Mouse (Mus musculus): ENCODE data around the gene Rnf5. TPM values are rescaled to one million over a fixed set of nuclear protein-coding genes. Genes with fewer than 3 reads are reported as not detected.
A peak's percentile ranks its signal among the peaks of the same experiment; 100 is the strongest.

Gene Rnf5
- polyA plus RNA-seq, 1 experiment, result 175 TPM

- H3K4me3 ChIP-seq (ENCODE audit: control insufficient read depth, insufficient read depth, low read length), result peak overlapping the region; percentile 79
- no peaks in the 10 kb centered on the region for H3K36me3 ChIP-seq (ENCODE audit: control insufficient read depth, insufficient read depth, low read length)
- peaks cover 25% of the 10 kb centered on the region for H3K4me1 ChIP-seq (replicated peaks; ENCODE audit: control insufficient read depth, insufficient read depth, low read length)
- no peak for TF ChIP-seq POLR2A (IDR thresholded peaks at IDR 0.05; ENCODE audit: control insufficient read depth, extremely low read depth, insufficient read depth, low read length, poor library complexity)
- TF ChIP-seq CTCF (IDR thresholded peaks at IDR 0.05; ENCODE audit: borderline replicate concordance, control insufficient read depth, extremely low read depth, insufficient read depth, low read length, poor library complexity), result no peak
- no peaks in the 10 kb centered on the region for H3K27me3 ChIP-seq (ENCODE audit: control insufficient read depth, insufficient read depth, low read length)
- under 1% methylated on average over 19 of the region's 19 CpGs for WGBS
- no peak for DNase-seq
- peak overlapping the region; percentile 54 for H3K27ac ChIP-seq (ENCODE audit: control insufficient read depth, insufficient read depth, low read length)
Measured at GRCm38 (mm10) chr17:34587814-34588213, 15.7 kb downstream of the Rnf5 start.

- Histone ChIP-seq H3K27me3 (ENCODE audit: control insufficient read depth, insufficient read depth, low read length) (no peaks in the 10 kb centered on the region), H3K4me3 (ENCODE audit: control insufficient read depth, insufficient read depth, low read length) (peak overlapping the region; percentile 79), H3K27ac (ENCODE audit: control insufficient read depth, insufficient read depth, low read length) (peak overlapping the region; percentile 54), H3K36me3 (ENCODE audit: control insufficient read depth, insufficient read depth, low read length) (no peaks in the 10 kb centered on the region), H3K4me1 (replicated peaks; ENCODE audit: control insufficient read depth, insufficient read depth, low read length) (peaks cover 23% of the 10 kb centered on the region)
- TF ChIP-seq CTCF (IDR thresholded peaks at IDR 0.05; ENCODE audit: borderline replicate concordance, control insufficient read depth, extremely low read depth, insufficient read depth, low read length, poor library complexity) (no peak), POLR2A (IDR thresholded peaks at IDR 0.05; ENCODE audit: control insufficient read depth, extremely low read depth, insufficient read depth, low read length, poor library complexity) (peak; percentile 100)
- DNase-seq, result peak; percentile 97
- WGBS, result under 1% methylated on average over 49 of the region's 50 CpGs
Measured at GRCm38 (mm10) chr17:34587423-34587811, 16.1 kb downstream of the Rnf5 start.

GRCm38 (mm10) chr17:34586796-34587422 is 16.6 kb downstream of the Rnf5 start:
- Histone ChIP-seq H3K36me3 (ENCODE audit: control insufficient read depth, insufficient read depth, low read length) (no peaks in the 10 kb centered on the region), H3K27ac (ENCODE audit: control insufficient read depth, insufficient read depth, low read length) (no peak overlapping the region), H3K27me3 (ENCODE audit: control insufficient read depth, insufficient read depth, low read length) (no peaks in the 10 kb centered on the region), H3K4me1 (replicated peaks; ENCODE audit: control insufficient read depth, insufficient read depth, low read length) (peaks cover 23% of the 10 kb centered on the region), H3K4me3 (ENCODE audit: control insufficient read depth, insufficient read depth, low read length) (peak overlapping the region; percentile 79)
- peak; percentile 90 for DNase-seq
- WGBS, result under 1% methylated on average over 38 of the region's 38 CpGs
- no peak for TF ChIP-seq POLR2A (IDR thresholded peaks at IDR 0.05; ENCODE audit: control insufficient read depth, extremely low read depth, insufficient read depth, low read length, poor library complexity)
- TF ChIP-seq CTCF (IDR thresholded peaks at IDR 0.05; ENCODE audit: borderline replicate concordance, control insufficient read depth, extremely low read depth, insufficient read depth, low read length, poor library complexity), result no peak

GRCm38 (mm10) chr17:34585877-34586771 is 17.4 kb downstream of the Rnf5 start:
- no peak overlapping the region for H3K27ac ChIP-seq (ENCODE audit: control insufficient read depth, insufficient read depth, low read length)
- TF ChIP-seq POLR2A (IDR thresholded peaks at IDR 0.05; ENCODE audit: control insufficient read depth, extremely low read depth, insufficient read depth, low read length, poor library complexity) (no peak), CTCF (IDR thresholded peaks at IDR 0.05; ENCODE audit: borderline replicate concordance, control insufficient read depth, extremely low read depth, insufficient read depth, low read length, poor library complexity) (no peak)
- peaks cover 23% of the 10 kb centered on the region for H3K4me1 ChIP-seq (replicated peaks; ENCODE audit: control insufficient read depth, insufficient read depth, low read length)
- no peaks in the 10 kb centered on the region for H3K27me3 ChIP-seq (ENCODE audit: control insufficient read depth, insufficient read depth, low read length)
- 0 out of 2 replicates have a peak overlapping the region, but pooled peaks have one; percentile 79 for H3K4me3 ChIP-seq (ENCODE audit: control insufficient read depth, insufficient read depth, low read length)
- H3K36me3 ChIP-seq (ENCODE audit: control insufficient read depth, insufficient read depth, low read length), result no peaks in the 10 kb centered on the region
- WGBS, result 49% methylated on average over 32 of the region's 32 CpGs
- no peak for DNase-seq

GRCm38 (mm10) chr17:34585121-34585520 is 18.4 kb downstream of the Rnf5 start:
- no peaks in the 10 kb centered on the region for H3K27me3 ChIP-seq (ENCODE audit: control insufficient read depth, insufficient read depth, low read length)
- no peak for DNase-seq
- WGBS, result 96% methylated on average over 8 of the region's 8 CpGs
- no peak overlapping the region for H3K27ac ChIP-seq (ENCODE audit: control insufficient read depth, insufficient read depth, low read length)
- TF ChIP-seq CTCF (IDR thresholded peaks at IDR 0.05; ENCODE audit: borderline replicate concordance, control insufficient read depth, extremely low read depth, insufficient read depth, low read length, poor library complexity) (no peak), POLR2A (IDR thresholded peaks at IDR 0.05; ENCODE audit: control insufficient read depth, extremely low read depth, insufficient read depth, low read length, poor library complexity) (no peak)
- peaks cover 20% of the 10 kb centered on the region for H3K4me1 ChIP-seq (replicated peaks; ENCODE audit: control insufficient read depth, insufficient read depth, low read length)
- H3K4me3 ChIP-seq (ENCODE audit: control insufficient read depth, insufficient read depth, low read length), result no peak overlapping the region
- no peaks in the 10 kb centered on the region for H3K36me3 ChIP-seq (ENCODE audit: control insufficient read depth, insufficient read depth, low read length)

- 96% methylated on average over 8 of the region's 8 CpGs for WGBS
- no peaks in the 10 kb centered on the region for H3K36me3 ChIP-seq (ENCODE audit: control insufficient read depth, insufficient read depth, low read length)
- H3K4me3 ChIP-seq (ENCODE audit: control insufficient read depth, insufficient read depth, low read length), result no peak overlapping the region
- H3K27me3 ChIP-seq (ENCODE audit: control insufficient read depth, insufficient read depth, low read length), result no peaks in the 10 kb centered on the region
- no peak for DNase-seq
- H3K27ac ChIP-seq (ENCODE audit: control insufficient read depth, insufficient read depth, low read length), result no peak overlapping the region
- TF ChIP-seq CTCF (IDR thresholded peaks at IDR 0.05; ENCODE audit: borderline replicate concordance, control insufficient read depth, extremely low read depth, insufficient read depth, low read length, poor library complexity), result no peak
- TF ChIP-seq POLR2A (IDR thresholded peaks at IDR 0.05; ENCODE audit: control insufficient read depth, extremely low read depth, insufficient read depth, low read length, poor library complexity), result no peak
- H3K4me1 ChIP-seq (replicated peaks; ENCODE audit: control insufficient read depth, insufficient read depth, low read length), result peaks cover 19% of the 10 kb centered on the region
Measured at GRCm38 (mm10) chr17:34583819-34584218, 19.7 kb downstream of the Rnf5 start.
